Mouse (Mus musculus) stomach, embryonic 14.5 days (tissue): ENCODE results near the gene Gapdh. TPM values are rescaled to one million over a fixed set of nuclear protein-coding genes. Genes with fewer than 3 reads are reported as not detected.

ENCODE experiments used
- ATAC-seq: fragments of 200-750 bp; cut with Nextera tagmentation; 2 replicates; pipeline ENCODE4 v1.8.0; 2017; ENCODE audit warnings: low read depth, moderate TSS enrichment; ENCODE audit not compliant: insufficient number of reproducible peaks, insufficient read depth, low FRiP score
- H3K27ac ChIP-seq: fragments of 300-500 bp; sonication (generic); 2 replicates; pipeline ENCODE4 v1.5.1; 2014; ENCODE audit warnings: mild to moderate bottlenecking, low read length, moderate library complexity, mixed read lengths
- H3K27me3 ChIP-seq: fragments of 300-500 bp; sonication (generic); 2 replicates; pipeline ENCODE4 v1.6.1; 2014; ENCODE audit warnings: low read length, control low read depth, mixed read lengths; ENCODE audit not compliant: control insufficient read depth, insufficient read depth
- H3K36me3 ChIP-seq: fragments of 300-500 bp; sonication (generic); 2 replicates; pipeline ENCODE4 v1.6.1; 2014; ENCODE audit warnings: mild to moderate bottlenecking, control low read depth, low read length, moderate library complexity, mixed read lengths; ENCODE audit not compliant: control insufficient read depth, insufficient read depth
- H3K4me1 ChIP-seq: fragments of 300-500 bp; sonication (generic); 2 replicates; pipeline ENCODE4 v1.6.1; 2014; ENCODE audit warnings: low read length, control low read depth, mixed read lengths; ENCODE audit not compliant: control insufficient read depth, insufficient read depth
- H3K4me2 ChIP-seq: fragments of 300-500 bp; sonication (generic); replicated peaks from 2 replicates; pipeline ENCODE4 v1.6.1; 2014; ENCODE audit warnings: low read depth, low read length, control low read depth
- H3K4me3 ChIP-seq: fragments of 300-500 bp; sonication (generic); 2 replicates; pipeline ENCODE4 v1.5.1; 2014; ENCODE audit warnings: low read depth, low read length, control low read depth
- H3K9ac ChIP-seq: fragments of 300-500 bp; sonication (generic); replicated peaks from 2 replicates; pipeline ENCODE4 v1.6.1; 2014; ENCODE audit warnings: low read depth, mild to moderate bottlenecking, control low read depth, low read length, moderate library complexity, mixed read lengths
- H3K9me3 ChIP-seq: fragments of 300-500 bp; sonication (generic); 2 replicates; pipeline ENCODE4 v1.6.1; 2016; ENCODE audit warnings: low read depth, low read length, control low read depth; ENCODE audit not compliant: control insufficient read depth
- WGBS: fragments of 180-500 bp; shearing (Covaris S2); extraction: QIAGEN DNeasy Blood & Tissue Kit; methylation state at CpG from one replicate; pipeline ENCODE4 v1.1.7; 2014; 5-methylcytosine and 5-hydroxymethylcytosine counted together
- polyA plus RNA-seq: library from polyadenylated mRNA; unstranded; fragments of >200 nt; fragmentation: Nextera tagmentation; extraction: Ambion mirVana; gene quantifications from 2 replicates; pipeline ENCODE4 v1.2.1, GENCODE M21; 2014

Gapdh gene
- polyA plus RNA-seq, 1 experiment from 2014 or later, result 1,966 TPM

- no peak for ATAC-seq
- Histone ChIP-seq H3K9me3 (no peaks in the 10 kb centered on the region), H3K27ac (no peak overlapping the region), H3K4me3 (no peak overlapping the region), H3K36me3 (peaks cover 36% of the 10 kb centered on the region), H3K27me3 (no peaks in the 10 kb centered on the region), H3K4me1 (peaks cover 8% of the 10 kb centered on the region), H3K9ac (no peak overlapping the region), H3K4me2 (no peak overlapping the region)
- WGBS, result 83% methylated on average over 15 of the region's 15 CpGs
Measured at GRCm38 (mm10) chr6:125158944-125159492, 7.2 kb downstream of the Gapdh start.

- no peaks in the 10 kb centered on the region for H3K27me3 ChIP-seq
- H3K4me2 ChIP-seq, result no peak overlapping the region
- no peak overlapping the region for H3K4me3 ChIP-seq
- H3K36me3 ChIP-seq, result peaks cover 30% of the 10 kb centered on the region
- no peaks in the 10 kb centered on the region for H3K9me3 ChIP-seq
- H3K9ac ChIP-seq, result no peak overlapping the region
- no peak for ATAC-seq
- H3K27ac ChIP-seq, result no peak overlapping the region
- H3K4me1 ChIP-seq, result no peaks in the 10 kb centered on the region
- WGBS, result 65% methylated on average over 7 of the region's 7 CpGs
Measured at GRCm38 (mm10) chr6:125156903-125157614, 9.2 kb downstream of the Gapdh start.

- ATAC-seq, result no peak
- Histone ChIP-seq H3K4me2 (no peak overlapping the region), H3K4me3 (no peak overlapping the region), H3K27ac (no peak overlapping the region), H3K4me1 (no peaks in the 10 kb centered on the region), H3K9ac (no peak overlapping the region), H3K36me3 (peaks cover 29% of the 10 kb centered on the region), H3K9me3 (no peaks in the 10 kb centered on the region), H3K27me3 (no peaks in the 10 kb centered on the region)
- WGBS, result 92% methylated on average over 3 of the region's 3 CpGs
Measured at GRCm38 (mm10) chr6:125156491-125156890, 9.8 kb downstream of the Gapdh start.

- H3K27ac ChIP-seq, result no peak overlapping the region
- no peaks in the 10 kb centered on the region for H3K9me3 ChIP-seq
- H3K36me3 ChIP-seq, result peaks cover 17% of the 10 kb centered on the region; the same call in 1 of the 2 replicates
- ATAC-seq, result no peak
- no peak overlapping the region for H3K9ac ChIP-seq
- no peak overlapping the region for H3K4me2 ChIP-seq
- no peaks in the 10 kb centered on the region for H3K27me3 ChIP-seq
- H3K4me1 ChIP-seq, result no peaks in the 10 kb centered on the region
- H3K4me3 ChIP-seq, result no peak overlapping the region
- 83% methylated on average over 8 of the region's 8 CpGs for WGBS
Measured at GRCm38 (mm10) chr6:125155262-125155661, 11.0 kb downstream of the Gapdh start.

GRCm38 (mm10) chr6:125154550-125154949 is 11.7 kb downstream of the Gapdh start:
- Histone ChIP-seq H3K4me3 (no peak overlapping the region), H3K36me3 (peaks cover 15% of the 10 kb centered on the region; the same call in 1 of the 2 replicates), H3K4me2 (no peak overlapping the region), H3K27me3 (no peaks in the 10 kb centered on the region), H3K4me1 (no peaks in the 10 kb centered on the region), H3K27ac (no peak overlapping the region), H3K9ac (no peak overlapping the region), H3K9me3 (no peaks in the 10 kb centered on the region)
- ATAC-seq, result no peak

GRCm38 (mm10) chr6:125153682-125154081 is 12.6 kb downstream of the Gapdh start:
- Histone ChIP-seq H3K4me3 (no peak overlapping the region), H3K27me3 (no peaks in the 10 kb centered on the region), H3K27ac (no peak overlapping the region), H3K4me1 (no peaks in the 10 kb centered on the region), H3K9ac (no peak overlapping the region), H3K4me2 (no peak overlapping the region), H3K36me3 (peaks cover 10% of the 10 kb centered on the region; the same call in 1 of the 2 replicates), H3K9me3 (no peaks in the 10 kb centered on the region)
- WGBS, result 89% methylated on average over 4 of the region's 4 CpGs
- no peak for ATAC-seq

GRCm38 (mm10) chr6:125153018-125153389 is 13.3 kb downstream of the Gapdh start:
- Histone ChIP-seq H3K4me3 (no peak overlapping the region), H3K27ac (no peak overlapping the region), H3K4me2 (no peak overlapping the region), H3K9me3 (no peaks in the 10 kb centered on the region), H3K4me1 (peaks cover 4% of the 10 kb centered on the region; the same call in 1 of the 2 replicates), H3K27me3 (no peaks in the 10 kb centered on the region), H3K9ac (no peak overlapping the region), H3K36me3 (peaks cover 9% of the 10 kb centered on the region; the same call in 1 of the 2 replicates)
- WGBS, result 76% methylated on average over 5 of the region's 5 CpGs
- no peak for ATAC-seq

- Histone ChIP-seq H3K4me3 (no peak overlapping the region), H3K27ac (no peak overlapping the region), H3K4me1 (peaks cover 8% of the 10 kb centered on the region; the same call in 1 of the 2 replicates), H3K4me2 (no peak overlapping the region), H3K36me3 (peaks cover 7% of the 10 kb centered on the region; the same call in 1 of the 2 replicates), H3K27me3 (no peaks in the 10 kb centered on the region), H3K9me3 (no peaks in the 10 kb centered on the region), H3K9ac (no peak overlapping the region)
- 73% methylated on average over 22 of the region's 22 CpGs for WGBS
- no peak for ATAC-seq
Measured at GRCm38 (mm10) chr6:125152212-125153017, 13.9 kb downstream of the Gapdh start.
